Mouse (Mus musculus) liver, embryonic 11.5 days (tissue): ENCODE measurements around the gene Necab3. TPM values are rescaled to one million over a fixed set of nuclear protein-coding genes. Genes with fewer than 3 reads are reported as not detected.

Experiments
- ATAC-seq: fragments of 200-750 bp; cut with Nextera tagmentation; replicated peaks from 2 replicates; pipeline ENCODE4 v1.8.0; 2017; ENCODE audit warnings: moderate number of reproducible peaks, mild to moderate bottlenecking, moderate TSS enrichment, moderate library complexity; ENCODE audit not compliant: low FRiP score
- DNase-seq: peaks from one replicate; pipeline ENCODE4 v3.0.0-alpha.2; 2017; ENCODE audit warnings: low spot score
- H3K27ac ChIP-seq: fragments of 300-500 bp; sonication (generic); 2 replicates; pipeline ENCODE4 v1.5.1; 2014; ENCODE audit warnings: mild to moderate bottlenecking, low read depth, low read length, control low read depth
- H3K27me3 ChIP-seq: fragments of 300-500 bp; sonication (generic); replicated peaks from 2 replicates; pipeline ENCODE4 v1.6.1; 2014; ENCODE audit warnings: low read length, mixed read lengths; ENCODE audit not compliant: control insufficient read depth, insufficient read depth
- H3K36me3 ChIP-seq: fragments of 300-500 bp; sonication (generic); 2 replicates; pipeline ENCODE4 v1.6.1; 2014; ENCODE audit warnings: mild to moderate bottlenecking, low read length, moderate library complexity, mixed read lengths; ENCODE audit not compliant: control insufficient read depth, insufficient read depth
- H3K4me1 ChIP-seq: fragments of 300-500 bp; sonication (generic); replicated peaks from 2 replicates; pipeline ENCODE4 v1.6.1; 2014; ENCODE audit warnings: low read length, mixed read lengths; ENCODE audit not compliant: control insufficient read depth, insufficient read depth
- H3K4me2 ChIP-seq: fragments of 300-500 bp; sonication (generic); 2 replicates; pipeline ENCODE4 v1.6.1; 2014; ENCODE audit warnings: mild to moderate bottlenecking, control low read depth, moderate library complexity
- H3K4me3 ChIP-seq: fragments of 300-500 bp; sonication (generic); 2 replicates; pipeline ENCODE4 v1.5.1; 2014; ENCODE audit warnings: low read depth, low read length, control low read depth
- H3K9ac ChIP-seq: fragments of 300-500 bp; sonication (generic); 2 replicates; pipeline ENCODE4 v1.6.1; 2014; ENCODE audit warnings: low read depth, low read length, control low read depth
- H3K9me3 ChIP-seq: fragments of 300-500 bp; sonication (generic); 2 replicates; pipeline ENCODE4 v1.6.1; 2016; ENCODE audit warnings: low read length, inconsistent platforms, mixed read lengths; ENCODE audit not compliant: control insufficient read depth
- WGBS: fragments of 180-500 bp; shearing (Covaris S2); extraction: QIAGEN DNeasy Blood & Tissue Kit; methylation state at CpG from one replicate; pipeline ENCODE4 v1.1.7; 2014; 5-methylcytosine and 5-hydroxymethylcytosine counted together
- polyA plus RNA-seq: library from polyadenylated mRNA; unstranded; fragments of >200 nt; fragmentation: Nextera tagmentation; extraction: Ambion mirVana; gene quantifications from 2 replicates; pipeline ENCODE4 v1.2.1, GENCODE M21; 2014

Necab3 gene
- polyA plus RNA-seq, 1 experiment from 2014 or later, result 1.9 TPM

- Histone ChIP-seq H3K4me2 (peak overlapping the region; percentile 55), H3K9ac (peak overlapping the region; percentile 21; the same call in 1 of the 2 replicates), H3K36me3 (no peaks in the 10 kb centered on the region), H3K27ac (no peak overlapping the region), H3K27me3 (peaks cover 35% of the 10 kb centered on the region), H3K4me1 (peaks cover 27% of the 10 kb centered on the region), H3K4me3 (peak overlapping the region; percentile 25), H3K9me3 (no peaks in the 10 kb centered on the region)
- DNase-seq, result peak; percentile 56
- ATAC-seq, result peak; percentile 40
- WGBS, result 20% methylated on average over 27 of the region's 27 CpGs
These were observed 6.2 kb downstream of the Necab3 start for GRCm38 (mm10) chr2:154552424-154552907.

GRCm38 (mm10) chr2:154551927-154552326 is 6.8 kb downstream of the Necab3 start:
- Histone ChIP-seq H3K36me3 (no peaks in the 10 kb centered on the region), H3K4me1 (peaks cover 23% of the 10 kb centered on the region), H3K4me2 (peak overlapping the region; percentile 55), H3K9me3 (no peaks in the 10 kb centered on the region), H3K4me3 (peak overlapping the region; percentile 25), H3K27ac (no peak overlapping the region), H3K9ac (peak overlapping the region; percentile 21; the same call in 1 of the 2 replicates), H3K27me3 (peaks cover 35% of the 10 kb centered on the region)
- 27% methylated on average over 21 of the region's 21 CpGs for WGBS
- peak; percentile 32; the same call in 1 of the 2 replicates for ATAC-seq
- no peak for DNase-seq

- H3K4me3 ChIP-seq, result peak within 1 kb of the TSS; percentile 25
- no peak within 1 kb of the TSS for H3K27ac ChIP-seq
- no peaks in the 10 kb centered on the region for H3K36me3 ChIP-seq
- WGBS, result 72% methylated on average over 4 of the region's 4 CpGs
- H3K4me1 ChIP-seq, result peaks cover 23% of the 10 kb centered on the region
- H3K9me3 ChIP-seq, result no peaks in the 10 kb centered on the region
- no peak for DNase-seq
- peaks cover 35% of the 10 kb centered on the region for H3K27me3 ChIP-seq
- peak within 1 kb of the TSS; percentile 21; the same call in 1 of the 2 replicates for H3K9ac ChIP-seq
- ATAC-seq, result no peak
- H3K4me2 ChIP-seq, result peak within 1 kb of the TSS; percentile 55
These were observed 7.2 kb downstream of the Necab3 start, which contains the start of gene Actl10 for GRCm38 (mm10) chr2:154551476-154551875. Actl10 (plus strand) TSS chr2:154551776.

GRCm38 (mm10) chr2:154550937-154551336 is 7.8 kb downstream of the Necab3 start:
- no peak overlapping the region for H3K9ac ChIP-seq
- H3K27ac ChIP-seq, result no peak overlapping the region
- H3K4me3 ChIP-seq, result no peak overlapping the region
- H3K36me3 ChIP-seq, result no peaks in the 10 kb centered on the region
- no peaks in the 10 kb centered on the region for H3K9me3 ChIP-seq
- H3K4me1 ChIP-seq, result peaks cover 23% of the 10 kb centered on the region
- DNase-seq (no peak), ATAC-seq (no peak)
- H3K27me3 ChIP-seq, result peaks cover 35% of the 10 kb centered on the region
- no peak overlapping the region for H3K4me2 ChIP-seq
- WGBS, result 73% methylated on average over 2 of the region's 2 CpGs

GRCm38 (mm10) chr2:154549886-154550189 is 8.9 kb downstream of the Necab3 start:
- no peaks in the 10 kb centered on the region for H3K9me3 ChIP-seq
- DNase-seq (no peak), ATAC-seq (no peak)
- H3K4me2 ChIP-seq, result peak overlapping the region; percentile 96
- H3K27me3 ChIP-seq, result peaks cover 35% of the 10 kb centered on the region
- peaks cover 23% of the 10 kb centered on the region for H3K4me1 ChIP-seq
- peak overlapping the region; percentile 60; the same call in 1 of the 2 replicates for H3K9ac ChIP-seq
- H3K27ac ChIP-seq, result no peak overlapping the region
- H3K36me3 ChIP-seq, result no peaks in the 10 kb centered on the region
- H3K4me3 ChIP-seq, result peak overlapping the region; percentile 54
- WGBS, result 14% methylated on average over 20 of the region's 20 CpGs

- Histone ChIP-seq H3K4me3 (peak overlapping the region; percentile 54), H3K9me3 (no peaks in the 10 kb centered on the region), H3K4me1 (peaks cover 23% of the 10 kb centered on the region), H3K27ac (no peak overlapping the region), H3K27me3 (peaks cover 35% of the 10 kb centered on the region), H3K36me3 (no peaks in the 10 kb centered on the region), H3K4me2 (peak overlapping the region; percentile 96), H3K9ac (peak overlapping the region; percentile 60)
- DNase-seq (peak; percentile 82), ATAC-seq (peak; percentile 56; the same call in 1 of the 2 replicates)
- 3% methylated on average over 48 of the region's 48 CpGs for WGBS
These were observed 9.4 kb downstream of the Necab3 start for GRCm38 (mm10) chr2:154549127-154549885.

GRCm38 (mm10) chr2:154548688-154549087 is 10.0 kb downstream of the Necab3 start:
- Histone ChIP-seq H3K4me3 (peak overlapping the region; percentile 54; the same call in 1 of the 2 replicates), H3K36me3 (no peaks in the 10 kb centered on the region), H3K9ac (no peak overlapping the region), H3K27me3 (peaks cover 35% of the 10 kb centered on the region), H3K9me3 (no peaks in the 10 kb centered on the region), H3K27ac (no peak overlapping the region), H3K4me1 (peaks cover 23% of the 10 kb centered on the region), H3K4me2 (peak overlapping the region; percentile 96)
- 52% methylated on average over 3 of the region's 3 CpGs for WGBS
- DNase-seq (no peak), ATAC-seq (peak; percentile 30; the same call in 1 of the 2 replicates)

- H3K4me2 ChIP-seq, result no peak within 1 kb of the TSS
- peaks cover 11% of the 10 kb centered on the region for H3K4me1 ChIP-seq
- DNase-seq, result no peak
- no peak within 1 kb of the TSS for H3K27ac ChIP-seq
- H3K36me3 ChIP-seq, result no peaks in the 10 kb centered on the region
- H3K9me3 ChIP-seq, result no peaks in the 10 kb centered on the region
- no peak within 1 kb of the TSS for H3K4me3 ChIP-seq
- ATAC-seq, result no peak
- 91% methylated on average over 10 of the region's 10 CpGs for WGBS
- no peak within 1 kb of the TSS for H3K9ac ChIP-seq
- H3K27me3 ChIP-seq, result peaks cover 25% of the 10 kb centered on the region
These were observed 12.0 kb downstream of the Necab3 start, which contains the start of gene 1700003F12Rik for GRCm38 (mm10) chr2:154546711-154547110. 1700003F12Rik (plus strand) TSS chr2:154547085.
